Mouse (Mus musculus) spleen, adult 2 months (tissue): ENCODE measurements around the gene Serpinb11. TPM values are rescaled to one million over a fixed set of nuclear protein-coding genes. Genes with fewer than 3 reads are reported as not detected.

Experiments used
- DNase-seq, 2 experiments: peaks; one replicate each; pipeline versions ENCODE4 v3.0.0 to v3.0.0-alpha.2; 2012 to 2021; ENCODE audit warnings: low spot score in 2 of 2, low read depth in 1 of 2
- H3K27ac ChIP-seq: fragments of 200-500 bp; 2 replicates; pipeline ENCODE4 v1.5.1; 2012; ENCODE audit warnings: low read length, inconsistent platforms; ENCODE audit not compliant: insufficient read depth
- H3K27me3 ChIP-seq: fragments of 200-500 bp; 2 replicates; pipeline ENCODE4 v1.6.1; 2012; ENCODE audit warnings: mild to moderate bottlenecking, moderate library complexity, low read length, inconsistent platforms; ENCODE audit not compliant: control insufficient read depth, insufficient read depth
- H3K36me3 ChIP-seq: fragments of 200-500 bp; 2 replicates; pipeline ENCODE4 v1.6.1; 2012; ENCODE audit warnings: mild to moderate bottlenecking, low read length, inconsistent platforms; ENCODE audit not compliant: control insufficient read depth, insufficient read depth
- H3K4me1 ChIP-seq: fragments of 200-500 bp; 2 replicates; pipeline ENCODE4 v1.6.1; 2011; ENCODE audit warnings: inconsistent platforms; ENCODE audit not compliant: control insufficient read depth, insufficient read depth, insufficient read length
- H3K4me3 ChIP-seq: fragments of 200-500 bp; 2 replicates; pipeline ENCODE4 v1.5.1; 2011; ENCODE audit warnings: mild to moderate bottlenecking, inconsistent platforms; ENCODE audit not compliant: insufficient read depth, insufficient read length; ENCODE audit errors: extremely low read depth
- CTCF ChIP-seq: fragments of 200-500 bp; IDR thresholded peaks from 2 replicates; pipeline ENCODE4 v1.5.1; 2011; ENCODE audit warnings: mild to moderate bottlenecking, inconsistent platforms; ENCODE audit not compliant: insufficient read depth, insufficient read length, insufficient replicate concordance; ENCODE audit errors: extremely low read depth
- POLR2A ChIP-seq: fragments of 200-500 bp; IDR thresholded peaks from 2 replicates; pipeline ENCODE4 v1.6.1; 2011; ENCODE audit warnings: low read depth, low read length, inconsistent platforms
- WGBS: fragments of 180-500 bp; shearing (Covaris S2); methylation state at CpG from one replicate; pipeline ENCODE4 v1.1.7; 2018; 5-methylcytosine and 5-hydroxymethylcytosine counted together
- polyA plus RNA-seq: library from polyadenylated mRNA; depleted of rRNA; stranded (reverse); fragments of >200 nt; gene quantifications from 2 replicates; pipeline ENCODE4 v1.2.3, GENCODE M21; 2012

The Serpinb11 gene
- polyA plus RNA-seq, 1 experiment, result not detected

DNA sequence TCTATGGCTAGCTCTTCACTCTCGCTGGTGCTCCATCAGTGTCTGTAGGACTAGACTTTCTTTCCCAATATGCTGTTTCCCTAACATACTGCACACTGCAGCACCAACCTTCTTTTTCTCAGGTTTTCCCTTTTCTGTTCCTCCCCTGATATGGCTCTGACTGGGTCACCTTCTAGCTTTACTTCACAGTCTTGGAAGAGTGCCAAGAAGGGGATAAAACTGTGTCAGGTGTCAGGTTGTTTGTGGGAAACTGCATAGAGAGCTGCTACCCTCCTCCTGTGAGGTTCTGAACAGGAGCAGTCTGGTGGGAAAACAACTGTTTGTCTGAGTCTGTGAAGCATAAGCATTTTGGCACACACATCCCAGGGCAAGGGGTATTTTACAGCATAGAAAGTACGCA is 7.9 kb downstream of the Serpinb11 start:
- DNase-seq, result no peak
- Histone ChIP-seq H3K27me3 (no peaks in the 10 kb centered on the region), H3K36me3 (no peaks in the 10 kb centered on the region), H3K27ac (no peak overlapping the region), H3K4me1 (no peaks in the 10 kb centered on the region), H3K4me3 (no peak overlapping the region)
- TF ChIP-seq POLR2A, result no peak
- TF ChIP-seq CTCF, result no peak
- 86% methylated on average over 2 of the region's 2 CpGs for WGBS

DNA sequence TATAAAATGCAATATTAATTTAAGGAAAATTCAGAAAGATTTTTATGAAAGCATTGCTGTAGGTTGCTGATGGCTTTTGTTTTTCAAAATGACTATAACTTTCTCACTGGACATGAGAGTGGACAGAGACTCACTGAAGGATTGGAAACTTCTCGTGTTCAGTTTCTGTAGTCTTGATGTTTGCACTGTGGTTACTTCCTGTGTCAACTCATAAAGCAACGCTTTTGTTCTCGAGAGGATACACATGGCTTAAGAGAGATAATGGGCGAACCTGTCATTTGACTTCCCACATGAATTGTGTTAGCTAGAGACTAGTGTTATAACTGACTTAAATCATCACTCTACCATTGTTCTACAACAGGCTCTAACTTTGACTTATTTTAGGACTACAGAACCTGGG is 16.0 kb downstream of the Serpinb11 start:
- WGBS, result 9% methylated on average over 4 of the region's 4 CpGs
- peaks cover 3% of the 10 kb centered on the region; the same call in 1 of the 2 replicates for H3K4me1 ChIP-seq
- H3K4me3 ChIP-seq, result no peak overlapping the region
- TF ChIP-seq POLR2A (no peak), CTCF (no peak)
- H3K27ac ChIP-seq, result no peak overlapping the region
- no peak for DNase-seq
- H3K36me3 ChIP-seq, result no peaks in the 10 kb centered on the region
- no peaks in the 10 kb centered on the region for H3K27me3 ChIP-seq

DNA sequence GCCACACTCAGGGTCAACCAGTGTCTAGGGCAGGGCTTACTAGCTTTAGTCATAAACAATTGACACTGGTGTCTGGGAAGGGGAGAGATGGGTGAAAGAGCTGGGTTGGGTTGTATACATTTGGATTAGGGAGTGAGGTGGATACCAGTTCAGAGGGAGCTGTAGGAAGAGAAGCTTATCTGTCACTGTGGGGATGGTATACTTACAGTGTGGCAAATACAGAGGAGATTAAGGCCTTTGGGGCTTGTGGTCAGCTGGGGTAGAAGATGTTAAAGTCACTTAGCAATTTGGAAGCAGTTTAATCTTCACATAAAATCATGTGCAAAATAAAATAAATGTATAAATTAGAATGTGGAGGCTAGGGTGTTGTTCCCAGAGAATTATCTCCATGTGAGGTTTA is 17.4 kb downstream of the Serpinb11 start:
- Histone ChIP-seq H3K4me3 (no peak overlapping the region), H3K4me1 (peaks cover 3% of the 10 kb centered on the region; the same call in 1 of the 2 replicates)
- TF ChIP-seq POLR2A, result no peak
- no peak for TF ChIP-seq CTCF

DNA sequence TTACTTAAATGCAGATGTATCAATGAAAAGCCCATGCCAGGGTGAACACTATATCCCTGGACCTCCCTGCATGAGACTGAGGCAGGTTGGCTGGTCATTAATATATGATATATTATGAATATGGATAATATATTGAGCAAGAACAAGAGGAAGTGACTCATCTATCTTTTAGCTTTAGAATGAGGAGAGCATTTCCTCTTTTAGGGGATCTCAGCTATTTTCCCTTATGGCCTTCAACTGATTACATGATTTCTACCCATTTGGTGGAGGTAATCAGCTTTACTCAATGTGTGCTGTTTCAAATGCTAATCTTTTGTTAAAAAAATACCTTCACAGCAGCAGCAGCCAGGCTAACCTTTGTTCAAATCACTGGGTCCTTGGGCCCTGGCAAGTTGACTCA is 20.5 kb downstream of the Serpinb11 start:
- TF ChIP-seq POLR2A (no peak), CTCF (no peak)
- Histone ChIP-seq H3K36me3 (no peaks in the 10 kb centered on the region), H3K27me3 (no peaks in the 10 kb centered on the region), H3K4me1 (peaks cover 3% of the 10 kb centered on the region; the same call in 1 of the 2 replicates), H3K4me3 (no peak overlapping the region), H3K27ac (no peak overlapping the region)
- no peak for DNase-seq

More for the DNA sequence above, 17.4 kb downstream of the Serpinb11 start:
- Histone ChIP-seq H3K27ac (no peak overlapping the region), H3K36me3 (no peaks in the 10 kb centered on the region), H3K27me3 (no peaks in the 10 kb centered on the region)
- DNase-seq, result no peak

DNA sequence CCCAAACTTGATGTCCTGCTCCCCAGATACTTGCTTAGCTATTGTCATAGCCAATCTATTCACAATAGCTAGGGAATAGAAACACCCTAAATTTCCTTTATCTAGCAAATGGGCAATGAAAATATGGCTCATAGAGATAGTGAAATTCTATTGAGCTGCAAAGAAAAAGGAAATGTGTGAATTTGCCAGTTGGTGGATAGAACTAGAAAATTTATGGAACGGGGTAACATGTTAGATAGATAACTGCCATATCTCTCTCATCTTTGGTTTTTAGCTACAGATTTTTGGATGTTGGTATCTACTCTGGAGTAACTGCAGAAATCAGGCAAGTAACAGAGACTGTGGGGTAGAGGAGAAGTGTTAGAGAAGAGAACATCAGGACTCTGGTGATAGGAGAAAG is 21.4 kb downstream of the Serpinb11 start:
- Histone ChIP-seq H3K27ac (no peak overlapping the region), H3K4me3 (no peak overlapping the region), H3K36me3 (no peaks in the 10 kb centered on the region), H3K27me3 (no peaks in the 10 kb centered on the region), H3K4me1 (no peaks in the 10 kb centered on the region)
- WGBS, result 83% methylated on average over 1 of the region's 1 CpGs
- TF ChIP-seq CTCF (no peak), POLR2A (no peak)
- no peak for DNase-seq

DNA sequence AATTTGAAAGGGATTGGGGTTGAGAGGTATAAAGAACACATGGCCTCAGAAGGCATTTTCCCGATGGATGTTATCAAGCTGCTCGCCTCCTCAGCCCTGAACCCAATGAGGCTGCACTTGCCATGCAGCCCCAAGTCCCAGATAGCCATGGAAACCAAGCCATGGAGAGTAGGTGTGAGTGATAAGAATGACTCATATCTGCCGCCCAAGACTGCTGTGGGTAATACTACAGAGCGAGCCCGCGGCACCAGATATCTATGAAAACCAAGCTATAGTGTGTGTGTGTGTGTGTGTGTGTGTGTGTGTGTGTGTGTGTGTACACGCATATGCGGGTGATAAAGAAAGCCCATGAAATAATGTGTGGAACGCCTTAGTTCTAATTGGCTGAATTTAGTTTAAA is 23.5 kb downstream of the Serpinb11 start:
- Histone ChIP-seq H3K36me3 (no peaks in the 10 kb centered on the region), H3K4me1 (no peaks in the 10 kb centered on the region; the same call in 1 of the 2 replicates), H3K27me3 (no peaks in the 10 kb centered on the region), H3K4me3 (no peak overlapping the region), H3K27ac (no peak overlapping the region)
- DNase-seq, result no peak
- WGBS, result 84% methylated on average over 9 of the region's 9 CpGs
- no peak for TF ChIP-seq CTCF
- no peak for TF ChIP-seq POLR2A

DNA sequence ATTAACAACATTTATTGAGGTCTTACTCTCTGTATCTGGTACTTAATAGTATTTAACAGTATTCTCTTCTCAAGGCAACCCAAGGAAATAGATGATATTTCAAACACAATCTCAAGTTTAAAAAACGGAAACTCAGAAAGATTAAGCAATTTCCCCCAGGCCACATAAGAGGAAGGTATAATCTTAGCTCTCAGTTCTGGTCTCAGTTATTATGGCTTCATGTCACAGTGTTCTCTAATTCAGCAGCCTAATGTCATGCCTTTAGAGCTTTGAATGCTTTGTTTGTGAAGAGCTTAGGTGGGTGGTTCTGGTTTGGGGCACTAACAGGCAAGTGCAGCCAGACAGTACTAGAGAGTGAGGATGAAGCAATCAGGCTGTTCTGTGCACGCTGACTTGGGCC is 28.8 kb downstream of the Serpinb11 start:
- Histone ChIP-seq H3K27ac (0 out of 2 replicates have a peak overlapping the region, but pooled peaks have one; percentile 7), H3K4me1 (no peaks in the 10 kb centered on the region; the same call in 1 of the 2 replicates), H3K27me3 (no peaks in the 10 kb centered on the region), H3K36me3 (no peaks in the 10 kb centered on the region), H3K4me3 (no peak overlapping the region)
- TF ChIP-seq POLR2A (no peak), CTCF (no peak)
- WGBS, result 49% methylated on average over 2 of the region's 2 CpGs
- no peak for DNase-seq
